Mouse (Mus musculus) heart, embryonic 13.5 days (tissue): ENCODE measurements around the gene Gm9999. TPM values are rescaled to one million over a fixed set of nuclear protein-coding genes. Genes with fewer than 3 reads are reported as not detected.
A peak's percentile ranks its signal among the peaks of the same experiment; 100 is the strongest.

Experiments used
- ATAC-seq: fragments of 200-750 bp; cut with Nextera tagmentation; 2 replicates; pipeline ENCODE4 v1.8.0; 2017; ENCODE audit warnings: moderate TSS enrichment; ENCODE audit not compliant: insufficient number of reproducible peaks, low FRiP score, low TSS enrichment; ENCODE audit errors: extremely low read depth
- H3K27ac ChIP-seq: fragments of 300-500 bp; sonication (generic); replicated peaks from 2 replicates; pipeline ENCODE4 v1.5.1; 2015; ENCODE audit warnings: moderate library complexity, mild to moderate bottlenecking, inconsistent platforms
- H3K27me3 ChIP-seq: fragments of 300-500 bp; sonication (generic); replicated peaks from 2 replicates; pipeline ENCODE4 v1.6.1; 2015; ENCODE audit warnings: mild to moderate bottlenecking, inconsistent platforms
- H3K36me3 ChIP-seq: fragments of 300-500 bp; sonication (generic); 2 replicates; pipeline ENCODE4 v1.6.1; 2015; ENCODE audit warnings: mild to moderate bottlenecking, inconsistent platforms
- H3K4me1 ChIP-seq: fragments of 300-500 bp; sonication (generic); 2 replicates; pipeline ENCODE4 v1.6.1; 2015; ENCODE audit warnings: inconsistent platforms
- H3K4me2 ChIP-seq: fragments of 300-500 bp; sonication (generic); 2 replicates; pipeline ENCODE4 v1.6.1; 2015; ENCODE audit warnings: inconsistent platforms, mild to moderate bottlenecking, moderate library complexity
- H3K4me3 ChIP-seq: fragments of 300-500 bp; sonication (generic); 2 replicates; pipeline ENCODE4 v1.5.1; 2015; ENCODE audit warnings: moderate library complexity, mild to moderate bottlenecking, inconsistent platforms
- H3K9ac ChIP-seq: fragments of 300-500 bp; sonication (generic); 2 replicates; pipeline ENCODE4 v1.6.1; 2015; ENCODE audit warnings: inconsistent platforms, mild to moderate bottlenecking, moderate library complexity
- H3K9me3 ChIP-seq: fragments of 300-500 bp; sonication (generic); 2 replicates; pipeline ENCODE4 v1.6.1; 2016; ENCODE audit warnings: inconsistent platforms
- WGBS: fragments of 180-500 bp; shearing (Covaris S2); methylation state at CpG from one replicate; pipeline ENCODE4 v1.1.7; 2015; ENCODE audit warnings: mixed read lengths; 5-methylcytosine and 5-hydroxymethylcytosine counted together
- polyA plus RNA-seq: library from polyadenylated mRNA; unstranded; fragments of >200 nt; fragmentation: Nextera tagmentation; extraction: Ambion mirVana; gene quantifications from 2 replicates; pipeline ENCODE4 v1.2.1, GENCODE M21; 2015

Gm9999 gene
- not detected in 2 replicates for polyA plus RNA-seq

GRCm38 (mm10) chr7:46983280-46983679 lies at the start of gene Gm9999:
Gene Gm9999, plus strand, starts transcription at chr7:46983580.
- peaks cover 21% of the 10 kb centered on the region for H3K4me1 ChIP-seq
- no peak within 1 kb of the TSS for H3K4me2 ChIP-seq
- no peak within 1 kb of the TSS for H3K4me3 ChIP-seq
- H3K27me3 ChIP-seq = no peaks in the 10 kb centered on the region
- H3K9me3 ChIP-seq = no peaks in the 10 kb centered on the region
- WGBS = 88% methylated on average over 3 of the region's 3 CpGs
- H3K9ac ChIP-seq = no peak within 1 kb of the TSS
- H3K27ac ChIP-seq = no peak within 1 kb of the TSS
- no peaks in the 10 kb centered on the region for H3K36me3 ChIP-seq
- no peak for ATAC-seq

DNA sequence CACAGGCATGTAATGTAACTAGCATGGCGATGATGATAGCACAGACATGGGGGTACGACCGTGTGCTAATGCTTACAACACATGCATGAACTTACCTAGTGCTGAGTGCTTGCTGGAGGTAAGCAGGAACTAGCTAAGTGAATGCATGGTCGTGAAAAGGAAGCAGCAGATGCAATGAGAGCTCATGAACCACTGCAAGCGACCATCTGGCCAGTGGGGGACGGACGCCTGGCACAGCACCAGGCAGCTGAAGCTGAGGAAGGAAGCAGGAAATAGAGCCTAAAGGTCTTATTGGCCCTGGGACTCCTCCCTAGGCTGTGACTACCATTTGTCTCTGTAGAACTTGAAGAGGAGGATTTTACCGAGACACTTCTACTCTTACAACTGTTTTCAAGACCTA lies 48.6 kb upstream of the Gm9999 start:
- Histone ChIP-seq H3K9ac (no peak overlapping the region), H3K4me1 (no peaks in the 10 kb centered on the region), H3K27ac (peak overlapping the region; percentile 34; the same call in 1 of the 2 replicates), H3K36me3 (peaks cover 78% of the 10 kb centered on the region), H3K9me3 (no peaks in the 10 kb centered on the region), H3K27me3 (no peaks in the 10 kb centered on the region), H3K4me2 (no peak overlapping the region), H3K4me3 (no peak overlapping the region)
- ATAC-seq = no peak
- 74% methylated on average over 8 of the region's 8 CpGs for WGBS

GRCm38 (mm10) chr7:46935847-46936246 lies 47.5 kb upstream of the Gm9999 start:
- Histone ChIP-seq H3K36me3 (peaks cover 80% of the 10 kb centered on the region), H3K4me3 (no peak overlapping the region), H3K27me3 (no peaks in the 10 kb centered on the region), H3K27ac (no peak overlapping the region), H3K9ac (no peak overlapping the region), H3K4me1 (peaks cover 5% of the 10 kb centered on the region), H3K9me3 (no peaks in the 10 kb centered on the region), H3K4me2 (no peak overlapping the region)
- WGBS = 53% methylated on average over 4 of the region's 4 CpGs
- ATAC-seq = no peak

DNA sequence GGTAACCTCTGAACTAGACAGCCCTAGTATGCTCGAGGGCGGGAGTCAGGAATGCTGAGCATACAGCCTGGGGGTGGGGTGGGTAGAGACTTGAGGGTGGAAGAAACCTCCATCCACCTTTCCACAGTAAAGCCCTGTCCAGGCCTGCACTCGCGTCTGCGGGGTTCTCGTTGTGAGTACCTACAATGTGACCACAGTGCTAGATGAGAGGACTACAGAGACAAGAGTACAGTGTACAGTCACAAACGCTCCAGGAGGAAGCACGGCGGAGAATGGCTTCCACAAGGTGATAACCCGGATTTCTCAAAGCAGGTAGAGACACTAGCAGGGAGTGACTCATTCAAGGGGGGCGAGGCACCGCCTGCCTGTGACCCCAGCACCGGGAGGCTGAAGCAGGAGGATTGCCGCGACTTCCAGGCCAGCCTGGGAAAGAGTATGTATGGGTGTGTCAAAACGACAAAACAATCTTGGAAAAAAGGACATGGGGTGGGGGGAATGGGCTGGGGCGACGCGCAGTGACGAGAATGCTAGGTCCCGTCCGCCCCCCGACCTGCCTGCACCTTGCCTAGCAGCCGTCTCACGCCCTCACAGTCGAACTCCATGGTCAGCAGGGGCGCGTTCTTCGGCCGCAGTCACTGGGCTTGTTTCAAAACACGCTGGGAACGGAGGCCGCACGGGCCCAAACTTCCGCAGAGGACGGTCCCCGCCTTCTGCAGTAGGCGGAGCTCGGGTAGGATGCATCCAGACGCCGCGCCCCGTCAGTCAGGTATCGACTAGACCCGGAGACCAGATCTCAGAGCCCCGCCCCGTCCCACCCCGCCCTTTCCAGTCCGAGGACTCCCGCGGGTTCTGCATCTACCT lies 25.3 kb upstream of the Gm9999 start, which contains the start of gene Uevld:
Gene Uevld (minus strand): TSS at position 697 of the 861 bp plus-strand sequence.
- Histone ChIP-seq H3K36me3 (peaks cover 29% of the 10 kb centered on the region), H3K27ac (peak within 1 kb of the TSS; percentile 66), H3K4me2 (peak within 1 kb of the TSS; percentile 90), H3K27me3 (no peaks in the 10 kb centered on the region), H3K4me1 (peaks cover 40% of the 10 kb centered on the region), H3K9ac (peak within 1 kb of the TSS; percentile 95), H3K4me3 (peak within 1 kb of the TSS; percentile 82), H3K9me3 (no peaks in the 10 kb centered on the region)
- WGBS = under 1% methylated on average over 51 of the region's 51 CpGs
- peak; percentile 86 for ATAC-seq

DNA sequence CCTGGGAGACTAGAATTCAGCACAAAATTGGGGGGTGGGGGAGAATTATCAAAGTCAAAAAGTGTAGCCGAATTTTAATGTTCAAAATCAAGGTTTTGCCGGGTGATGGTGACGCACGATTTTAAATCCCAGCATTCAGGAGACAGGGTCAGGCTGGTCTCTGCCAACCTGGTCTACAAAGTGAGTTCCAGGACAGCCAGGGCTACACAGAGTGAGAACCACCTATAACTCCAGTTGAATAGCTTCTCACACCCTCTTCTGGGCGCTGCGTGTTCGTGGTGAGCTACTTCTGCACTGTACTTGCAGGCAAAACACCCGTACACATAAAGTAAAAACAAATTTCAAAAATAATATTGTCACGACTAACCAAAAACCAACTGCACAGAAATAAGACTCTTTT lies 24.5 kb upstream of the Gm9999 start:
- Histone ChIP-seq H3K4me2 (peak overlapping the region; percentile 90), H3K4me1 (peaks cover 47% of the 10 kb centered on the region), H3K27ac (no peak overlapping the region; the same call in 1 of the 2 replicates), H3K4me3 (peak overlapping the region; percentile 82), H3K9ac (peak overlapping the region; percentile 95), H3K9me3 (no peaks in the 10 kb centered on the region), H3K36me3 (peaks cover 21% of the 10 kb centered on the region), H3K27me3 (no peaks in the 10 kb centered on the region)
- 21% methylated on average over 9 of the region's 9 CpGs for WGBS
- no peak for ATAC-seq

GRCm38 (mm10) chr7:46960991-46961390 lies 22.4 kb upstream of the Gm9999 start:
- ATAC-seq = no peak
- no peak overlapping the region for H3K4me3 ChIP-seq
- H3K9me3 ChIP-seq = no peaks in the 10 kb centered on the region
- 35% methylated on average over 3 of the region's 3 CpGs for WGBS
- no peak overlapping the region for H3K4me2 ChIP-seq
- no peak overlapping the region for H3K9ac ChIP-seq
- peak overlapping the region; percentile 88 for H3K27ac ChIP-seq
- H3K27me3 ChIP-seq = no peaks in the 10 kb centered on the region
- H3K36me3 ChIP-seq = peaks cover 4% of the 10 kb centered on the region; the same call in 1 of the 2 replicates
- H3K4me1 ChIP-seq = peaks cover 47% of the 10 kb centered on the region

GRCm38 (mm10) chr7:46962132-46962531 lies 21.2 kb upstream of the Gm9999 start:
- H3K4me2 ChIP-seq = 0 out of 2 replicates have a peak overlapping the region, but pooled peaks have one; percentile 59
- no peak overlapping the region for H3K4me3 ChIP-seq
- no peak for ATAC-seq
- no peak overlapping the region; the same call in 1 of the 2 replicates for H3K9ac ChIP-seq
- H3K27ac ChIP-seq = peak overlapping the region; percentile 88
- no peaks in the 10 kb centered on the region for H3K9me3 ChIP-seq
- peaks cover 43% of the 10 kb centered on the region for H3K4me1 ChIP-seq
- H3K27me3 ChIP-seq = no peaks in the 10 kb centered on the region
- H3K36me3 ChIP-seq = no peaks in the 10 kb centered on the region

DNA sequence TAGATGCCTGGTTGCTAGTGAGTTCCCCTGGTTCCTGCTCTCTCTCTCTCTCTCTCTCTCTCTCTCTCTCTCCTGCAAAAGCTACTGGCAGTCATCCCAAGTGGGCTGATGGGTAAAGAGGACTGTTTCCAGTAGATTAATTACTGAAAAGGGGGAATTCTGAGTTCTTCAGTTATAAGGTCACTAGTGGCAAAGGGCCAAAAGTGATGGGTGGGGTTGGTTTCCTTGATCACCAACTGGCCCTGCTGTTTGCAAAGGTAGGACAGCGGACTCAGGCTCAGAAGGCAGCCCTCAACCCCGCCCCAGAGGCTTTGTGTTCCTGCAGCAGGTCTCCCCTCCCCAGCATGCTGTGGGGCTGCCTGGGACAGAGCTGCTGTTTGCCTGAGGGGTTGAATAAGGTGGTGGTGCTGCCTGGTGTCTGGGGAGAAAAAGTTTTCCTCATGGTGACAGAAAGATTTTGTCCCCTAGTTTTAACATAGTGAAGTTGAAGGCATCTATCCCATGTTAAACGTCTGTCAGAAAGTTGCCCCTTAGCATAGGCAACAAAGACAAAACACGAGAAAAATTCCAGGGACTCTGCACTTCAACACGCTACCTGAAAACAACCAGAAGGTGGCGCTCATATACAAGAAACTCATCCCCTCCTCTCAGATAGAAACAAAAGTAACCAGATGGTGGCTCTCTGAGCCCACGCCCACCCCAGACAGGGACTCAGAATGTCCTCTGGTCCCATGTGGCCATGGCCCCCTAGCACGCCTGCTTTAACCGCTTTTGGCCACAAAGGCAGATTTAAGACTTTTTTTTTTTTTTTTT lies 20.4 kb upstream of the Gm9999 start:
- Histone ChIP-seq H3K9me3 (no peaks in the 10 kb centered on the region), H3K4me1 (peaks cover 35% of the 10 kb centered on the region), H3K4me3 (peak overlapping the region; percentile 20), H3K27me3 (no peaks in the 10 kb centered on the region), H3K27ac (peak overlapping the region; percentile 88), H3K4me2 (peak overlapping the region; percentile 59), H3K9ac (peak overlapping the region; percentile 63), H3K36me3 (no peaks in the 10 kb centered on the region)
- under 1% methylated on average over 9 of the region's 9 CpGs for WGBS
- ATAC-seq = 0 out of 2 replicates have a peak, but pooled peaks have one; percentile 9

- H3K9ac ChIP-seq = no peak overlapping the region
- no peaks in the 10 kb centered on the region for H3K27me3 ChIP-seq
- H3K27ac ChIP-seq = no peak overlapping the region
- no peak for ATAC-seq
- no peaks in the 10 kb centered on the region for H3K36me3 ChIP-seq
- H3K9me3 ChIP-seq = no peaks in the 10 kb centered on the region
- H3K4me3 ChIP-seq = no peak overlapping the region
- no peak overlapping the region for H3K4me2 ChIP-seq
- 77% methylated on average over 7 of the region's 7 CpGs for WGBS
- H3K4me1 ChIP-seq = peaks cover 32% of the 10 kb centered on the region
Measured at GRCm38 (mm10) chr7:46964070-46964469, 19.3 kb upstream of the Gm9999 start.

DNA sequence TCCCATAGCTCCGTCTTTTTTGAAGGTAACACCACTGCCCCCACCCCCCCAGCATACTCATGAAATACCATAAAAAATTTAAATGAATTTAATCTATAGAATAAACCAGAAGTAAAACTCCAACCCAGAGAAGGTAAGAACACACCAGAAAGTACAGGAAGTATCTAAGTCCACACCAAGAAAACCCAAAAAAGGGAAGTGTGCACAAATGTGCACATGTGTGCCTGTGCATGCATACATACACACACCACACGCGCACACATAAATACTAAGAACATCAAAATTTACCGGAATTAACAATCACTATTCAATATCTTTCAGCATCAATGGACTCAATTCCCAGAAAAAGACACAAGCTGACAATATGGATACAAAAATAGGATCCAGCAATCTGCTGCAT lies 13.5 kb upstream of the Gm9999 start:
- no peak overlapping the region for H3K4me2 ChIP-seq
- ATAC-seq = no peak
- no peak overlapping the region for H3K4me3 ChIP-seq
- no peak overlapping the region for H3K27ac ChIP-seq
- H3K4me1 ChIP-seq = no peaks in the 10 kb centered on the region
- 86% methylated on average over 4 of the region's 4 CpGs for WGBS
- H3K9ac ChIP-seq = no peak overlapping the region
- no peaks in the 10 kb centered on the region for H3K36me3 ChIP-seq
- peaks cover 8% of the 10 kb centered on the region for H3K9me3 ChIP-seq
- no peaks in the 10 kb centered on the region for H3K27me3 ChIP-seq

DNA sequence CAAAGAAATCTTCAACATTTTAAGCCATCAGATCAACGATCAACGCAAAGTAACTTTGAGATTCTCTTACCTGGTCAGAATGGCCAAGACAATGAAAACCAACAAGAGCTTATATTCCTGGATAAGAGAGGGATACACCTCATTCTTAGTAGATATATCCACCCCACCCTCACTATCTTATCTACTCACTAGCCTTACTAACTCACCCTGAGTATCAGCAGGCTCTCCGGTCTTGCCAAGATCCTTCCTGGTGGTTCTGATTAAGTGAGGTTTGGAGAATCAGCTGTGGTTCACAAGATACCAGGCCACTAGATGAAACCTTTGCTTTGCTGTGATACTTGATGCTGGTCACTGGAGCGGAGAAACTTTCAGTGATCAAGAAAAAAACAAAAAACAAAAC lies 8.7 kb upstream of the Gm9999 start:
- WGBS = 90% methylated on average over 4 of the region's 4 CpGs
- H3K36me3 ChIP-seq = no peaks in the 10 kb centered on the region
- H3K4me2 ChIP-seq = no peak overlapping the region
- no peak for ATAC-seq
- H3K27me3 ChIP-seq = no peaks in the 10 kb centered on the region
- H3K4me1 ChIP-seq = no peaks in the 10 kb centered on the region
- H3K27ac ChIP-seq = no peak overlapping the region
- no peak overlapping the region for H3K4me3 ChIP-seq
- H3K9me3 ChIP-seq = peaks cover 8% of the 10 kb centered on the region
- H3K9ac ChIP-seq = no peak overlapping the region
